In genomic region chr14:120296231-120297006, GRCm38 (mm10) we compare ENCODE assay signal across 8 mouse cellular contexts. TPM values are rescaled to one million over a fixed set of nuclear protein-coding genes. Genes with fewer than 3 reads are reported as not detected.
DNase-seq lines count a peak whose midpoint lies in the region; ATAC-seq and TF ChIP-seq lines count a peak whose summit lies in the region.

No protein-coding gene starts in this region.

- no peak for DNase-seq in cerebellum, adult 9-10 months
- no peak for DNase-seq in testis, postnatal 10 days (ENCODE audit: low spot score)
- no peak for DNase-seq in stomach, postnatal 0 days (ENCODE audit: low spot score)
- DNase-seq in urinary bladder, postnatal 4 days (ENCODE audit: low spot score in 2 of 2) = no peak
- DNase-seq in left cerebral cortex, adult 11 months (ENCODE audit: low spot score) = no peak

- TF ChIP-seq POLR2A in testis, adult 2 months (IDR thresholded peaks at IDR 0.05; ENCODE audit: control insufficient read depth, low read depth, low read length) = no peak

- no peaks in the 10 kb centered on the region for H3K27me3 ChIP-seq in testis, adult 2 months (ENCODE audit: control insufficient read depth, insufficient read depth, low read length)
- H3K27me3 ChIP-seq in intestine, embryonic 15.5 days (replicated peaks) = no peaks in the 10 kb centered on the region
- H3K27me3 ChIP-seq in stomach, postnatal 0 days (ENCODE audit: control insufficient read depth, insufficient read depth, low read length) = no peaks in the 10 kb centered on the region

- no peak for TF ChIP-seq EP300 in stomach, postnatal 0 days (optimal IDR thresholded peaks at IDR 0.05)

- H3K27ac ChIP-seq in testis, adult 2 months (ENCODE audit: control insufficient read depth, insufficient read depth, low read depth, low read length) = peak overlapping the region; percentile 14
- H3K27ac ChIP-seq in intestine, embryonic 15.5 days = peak overlapping the region; percentile 70
- peak overlapping the region; percentile 81 for H3K27ac ChIP-seq in stomach, postnatal 0 days (replicated peaks)

- no peak overlapping the region for H3K4me3 ChIP-seq in testis, adult 2 months (ENCODE audit: control insufficient read depth, low read depth, low read length)
- no peak overlapping the region for H3K4me3 ChIP-seq in intestine, embryonic 15.5 days (replicated peaks)
- H3K4me3 ChIP-seq in stomach, postnatal 0 days (ENCODE audit: low read depth, low read length) = no peak overlapping the region

- H3K36me3 ChIP-seq in testis, adult 2 months (ENCODE audit: control insufficient read depth, insufficient read depth, low read length) = no peaks in the 10 kb centered on the region
- no peaks in the 10 kb centered on the region for H3K36me3 ChIP-seq in intestine, embryonic 15.5 days
- no peaks in the 10 kb centered on the region for H3K36me3 ChIP-seq in stomach, postnatal 0 days (ENCODE audit: control insufficient read depth, insufficient read depth, low read length)

- peak; percentile 12; the same call in 1 of the 2 replicates for ATAC-seq in cerebellum, adult (ENCODE audit: insufficient number of reproducible peaks, low FRiP score, low TSS enrichment)
- peak; percentile 58 for ATAC-seq in intestine, embryonic 15.5 days
- ATAC-seq in stomach, postnatal 0 days (ENCODE audit: low FRiP score, low TSS enrichment) = no peak; the same call in 1 of the 2 replicates

- H3K4me1 ChIP-seq in testis, adult 2 months (ENCODE audit: control insufficient read depth, insufficient read depth, low read length) = peaks cover 6% of the 10 kb centered on the region
- peaks cover 68% of the 10 kb centered on the region for H3K4me1 ChIP-seq in intestine, embryonic 15.5 days (replicated peaks)
- H3K4me1 ChIP-seq in stomach, postnatal 0 days (replicated peaks; ENCODE audit: control insufficient read depth, insufficient read depth) = peaks cover 19% of the 10 kb centered on the region

- TF ChIP-seq CTCF in testis, adult 2 months (IDR thresholded peaks at IDR 0.05; ENCODE audit: control insufficient read depth, insufficient read depth, insufficient replicate concordance, low read depth, low read length) = no peak
- no peak for TF ChIP-seq CTCF in stomach, postnatal 0 days (IDR thresholded peaks at IDR 0.05; ENCODE audit: low read depth)

- H3K9me3 ChIP-seq in intestine, embryonic 15.5 days = no peaks in the 10 kb centered on the region
- H3K9me3 ChIP-seq in stomach, postnatal 0 days (ENCODE audit: control insufficient read depth, low read length) = no peaks in the 10 kb centered on the region

- 42% methylated on average over 17 of the region's 17 CpGs for WGBS in intestine, embryonic 15.5 days
- 46% methylated on average over 17 of the region's 17 CpGs for WGBS in stomach, postnatal 0 days

- H3K4me2 ChIP-seq in intestine, embryonic 15.5 days (replicated peaks) = peak overlapping the region; percentile 48
- H3K4me2 ChIP-seq in stomach, postnatal 0 days (replicated peaks; ENCODE audit: low read depth) = peak overlapping the region; percentile 31; the same call in 1 of the 2 replicates

- H3K9ac ChIP-seq in intestine, embryonic 15.5 days = peak overlapping the region; percentile 14
- H3K9ac ChIP-seq in stomach, postnatal 0 days (ENCODE audit: low read length) = no peak overlapping the region

RNA-seq across cellular contexts. Expression of gene Mbnl2, which starts 20.9 kb away (rescaled TPM):
- 13.0 and 14.7 TPM in 2 replicates for polyA plus RNA-seq in testis, adult 2 months (2012; rRNA removed)
- polyA plus RNA-seq in intestine, embryonic 15.5 days (2015; fragmentation: Nextera tagmentation; extraction: Ambion mirVana) = 105 and 111 TPM in 2 replicates
- 101 and 104 TPM in 2 replicates for polyA plus RNA-seq in stomach, postnatal 0 days (2015; fragmentation: Nextera tagmentation; extraction: Ambion mirVana)

Comparison
In these comparisons a context has a peak if more than half of its experiments do, and no peak if none do; other contexts are left out.
1. H3K27ac ChIP-seq: peak in every context shown above with its lines; median percentile 81 in stomach, postnatal 0 days; 70 in intestine, embryonic 15.5 days; 14 in testis, adult 2 months.